Mouse (Mus musculus): ENCODE data around the gene Bche. TPM values are rescaled to one million over a fixed set of nuclear protein-coding genes. Genes with fewer than 3 reads are reported as not detected.
A peak's percentile ranks its signal among the peaks of the same experiment; 100 is the strongest.

The Bche gene
- polyA plus RNA-seq (2015; fragmentation: Nextera tagmentation; extraction: Ambion mirVana), result 4.8 TPM in 2 replicates

- Histone ChIP-seq H3K4me2 (peak within 1 kb of the TSS; percentile 62), H3K36me3 (no peaks in the 10 kb centered on the region), H3K27me3 (no peaks in the 10 kb centered on the region), H3K9ac (peak within 1 kb of the TSS; percentile 38), H3K9me3 (no peaks in the 10 kb centered on the region), H3K4me3 (peak within 1 kb of the TSS; percentile 44), H3K4me1 (no peaks in the 10 kb centered on the region), H3K27ac (peak within 1 kb of the TSS; percentile 11; the same call in 1 of the 2 replicates)
- no peak for ATAC-seq (ENCODE audit: borderline replicate concordance, extremely low read depth, low FRiP score, low TSS enrichment)
- 14% methylated on average over 10 of the region's 10 CpGs for WGBS
Observed at GRCm38 (mm10) chr3:73708410-73708714, at the start of gene Bche. Gene Bche (minus strand): TSS chr3:73708415.

- no peak overlapping the region for H3K9ac ChIP-seq
- H3K36me3 ChIP-seq, result no peaks in the 10 kb centered on the region
- no peak for ATAC-seq (ENCODE audit: borderline replicate concordance, extremely low read depth, low FRiP score, low TSS enrichment)
Observed at GRCm38 (mm10) chr3:73741998-73742397, 33.8 kb upstream of the Bche start.

GRCm38 (mm10) chr3:73731677-73732076 is 23.5 kb upstream of the Bche start:
- Histone ChIP-seq H3K4me3 (no peak overlapping the region), H3K27me3 (no peaks in the 10 kb centered on the region), H3K9ac (no peak overlapping the region), H3K27ac (no peak overlapping the region), H3K4me2 (no peak overlapping the region), H3K9me3 (no peaks in the 10 kb centered on the region), H3K36me3 (no peaks in the 10 kb centered on the region), H3K4me1 (no peaks in the 10 kb centered on the region)
- no peak for ATAC-seq (ENCODE audit: borderline replicate concordance, extremely low read depth, low FRiP score, low TSS enrichment)
- 36% methylated on average over 2 of the region's 2 CpGs for WGBS

More at GRCm38 (mm10) chr3:73741998-73742397, 33.8 kb upstream of the Bche start:
- Histone ChIP-seq H3K27me3 (no peaks in the 10 kb centered on the region), H3K4me1 (no peaks in the 10 kb centered on the region), H3K4me3 (no peak overlapping the region), H3K9me3 (no peaks in the 10 kb centered on the region), H3K27ac (no peak overlapping the region), H3K4me2 (no peak overlapping the region)

- no peak overlapping the region for H3K4me2 ChIP-seq
- H3K4me3 ChIP-seq, result no peak overlapping the region
- H3K9me3 ChIP-seq, result no peaks in the 10 kb centered on the region
- no peak overlapping the region for H3K27ac ChIP-seq
- H3K36me3 ChIP-seq, result no peaks in the 10 kb centered on the region
- H3K27me3 ChIP-seq, result no peaks in the 10 kb centered on the region
- no peak overlapping the region for H3K9ac ChIP-seq
- WGBS, result 74% methylated on average over 5 of the region's 5 CpGs
- no peaks in the 10 kb centered on the region for H3K4me1 ChIP-seq
- ATAC-seq (ENCODE audit: borderline replicate concordance, extremely low read depth, low FRiP score, low TSS enrichment), result no peak
Observed at GRCm38 (mm10) chr3:73729511-73729910, 21.3 kb upstream of the Bche start.

GRCm38 (mm10) chr3:73725711-73726110 is 17.5 kb upstream of the Bche start:
- Histone ChIP-seq H3K9me3 (no peaks in the 10 kb centered on the region), H3K27ac (no peak overlapping the region), H3K27me3 (no peaks in the 10 kb centered on the region), H3K4me1 (no peaks in the 10 kb centered on the region), H3K36me3 (no peaks in the 10 kb centered on the region), H3K4me2 (no peak overlapping the region), H3K4me3 (no peak overlapping the region), H3K9ac (no peak overlapping the region)
- no peak for ATAC-seq (ENCODE audit: borderline replicate concordance, extremely low read depth, low FRiP score, low TSS enrichment)

GRCm38 (mm10) chr3:73724869-73725268 is 16.7 kb upstream of the Bche start:
- H3K4me1 ChIP-seq, result no peaks in the 10 kb centered on the region
- H3K27me3 ChIP-seq, result no peaks in the 10 kb centered on the region
- no peak overlapping the region for H3K9ac ChIP-seq
- no peaks in the 10 kb centered on the region for H3K36me3 ChIP-seq
- H3K4me2 ChIP-seq, result no peak overlapping the region
- no peak overlapping the region for H3K4me3 ChIP-seq
- 83% methylated on average over 1 of the region's 1 CpGs for WGBS
- no peaks in the 10 kb centered on the region for H3K9me3 ChIP-seq
- no peak for ATAC-seq (ENCODE audit: borderline replicate concordance, extremely low read depth, low FRiP score, low TSS enrichment)
- no peak overlapping the region for H3K27ac ChIP-seq

GRCm38 (mm10) chr3:73717610-73718284 is 9.5 kb upstream of the Bche start:
- Histone ChIP-seq H3K27me3 (no peaks in the 10 kb centered on the region), H3K4me2 (no peak overlapping the region), H3K27ac (no peak overlapping the region), H3K36me3 (no peaks in the 10 kb centered on the region), H3K9ac (no peak overlapping the region), H3K4me1 (no peaks in the 10 kb centered on the region), H3K9me3 (no peaks in the 10 kb centered on the region), H3K4me3 (no peak overlapping the region)
- ATAC-seq (ENCODE audit: borderline replicate concordance, extremely low read depth, low FRiP score, low TSS enrichment), result no peak
- WGBS, result 94% methylated on average over 1 of the region's 1 CpGs

GRCm38 (mm10) chr3:73709871-73710270 is 1.7 kb upstream of the Bche start:
- Histone ChIP-seq H3K4me3 (no peak overlapping the region), H3K27ac (no peak overlapping the region), H3K9ac (no peak overlapping the region), H3K9me3 (no peaks in the 10 kb centered on the region), H3K4me1 (no peaks in the 10 kb centered on the region), H3K27me3 (no peaks in the 10 kb centered on the region), H3K36me3 (no peaks in the 10 kb centered on the region), H3K4me2 (no peak overlapping the region)
- WGBS, result 58% methylated on average over 8 of the region's 8 CpGs
- no peak for ATAC-seq (ENCODE audit: borderline replicate concordance, extremely low read depth, low FRiP score, low TSS enrichment)

GRCm38 (mm10) chr3:73707461-73708409 is 480 bp downstream of the Bche start:
- H3K4me1 ChIP-seq, result no peaks in the 10 kb centered on the region
- no peaks in the 10 kb centered on the region for H3K27me3 ChIP-seq
- ATAC-seq (ENCODE audit: borderline replicate concordance, extremely low read depth, low FRiP score, low TSS enrichment), result peak; percentile 95
- H3K36me3 ChIP-seq, result no peaks in the 10 kb centered on the region
- 17% methylated on average over 20 of the region's 20 CpGs for WGBS
- H3K4me2 ChIP-seq, result peak overlapping the region; percentile 62
- H3K9ac ChIP-seq, result peak overlapping the region; percentile 38
- H3K9me3 ChIP-seq, result no peaks in the 10 kb centered on the region
- H3K4me3 ChIP-seq, result peak overlapping the region; percentile 44
- H3K27ac ChIP-seq, result peak overlapping the region; percentile 11; the same call in 1 of the 2 replicates

- no peak overlapping the region for H3K9ac ChIP-seq
- no peak overlapping the region for H3K27ac ChIP-seq
- H3K4me1 ChIP-seq, result no peaks in the 10 kb centered on the region
- ATAC-seq (ENCODE audit: borderline replicate concordance, extremely low read depth, low FRiP score, low TSS enrichment), result no peak
- no peak overlapping the region for H3K4me3 ChIP-seq
- no peaks in the 10 kb centered on the region for H3K9me3 ChIP-seq
- WGBS, result 45% methylated on average over 1 of the region's 1 CpGs
- no peak overlapping the region for H3K4me2 ChIP-seq
- no peaks in the 10 kb centered on the region for H3K27me3 ChIP-seq
- no peaks in the 10 kb centered on the region for H3K36me3 ChIP-seq
Observed at GRCm38 (mm10) chr3:73706544-73706943, 1.7 kb downstream of the Bche start.

GRCm38 (mm10) chr3:73698889-73699288 is 9.3 kb downstream of the Bche start:
- no peak for ATAC-seq (ENCODE audit: borderline replicate concordance, extremely low read depth, low FRiP score, low TSS enrichment)
- no peak overlapping the region for H3K27ac ChIP-seq
- no peak overlapping the region for H3K4me2 ChIP-seq
- no peaks in the 10 kb centered on the region for H3K36me3 ChIP-seq
- no peak overlapping the region for H3K4me3 ChIP-seq
- 54% methylated on average over 1 of the region's 1 CpGs for WGBS
- no peaks in the 10 kb centered on the region for H3K9me3 ChIP-seq
- H3K27me3 ChIP-seq, result no peaks in the 10 kb centered on the region
- no peak overlapping the region for H3K9ac ChIP-seq
- no peaks in the 10 kb centered on the region for H3K4me1 ChIP-seq

GRCm38 (mm10) chr3:73673333-73673732 is 34.9 kb downstream of the Bche start:
- H3K36me3 ChIP-seq, result no peaks in the 10 kb centered on the region
- no peaks in the 10 kb centered on the region for H3K27me3 ChIP-seq
- H3K27ac ChIP-seq, result no peak overlapping the region
- WGBS, result 28% methylated on average over 1 of the region's 1 CpGs
- no peak overlapping the region for H3K4me2 ChIP-seq
- H3K9me3 ChIP-seq, result no peaks in the 10 kb centered on the region
- no peak for ATAC-seq (ENCODE audit: borderline replicate concordance, extremely low read depth, low FRiP score, low TSS enrichment)
- H3K4me1 ChIP-seq, result 0 out of 2 replicates have a peak, but pooled peaks cover 2% of the 10 kb centered on the region
- H3K9ac ChIP-seq, result no peak overlapping the region
- no peak overlapping the region for H3K4me3 ChIP-seq

Measured in lung, embryonic 15.5 days (tissue).